Mouse (Mus musculus): ENCODE results near the gene Rasd1. TPM values are rescaled to one million over a fixed set of nuclear protein-coding genes. Genes with fewer than 3 reads are reported as not detected.
A peak's percentile ranks its signal among the peaks of the same experiment; 100 is the strongest.
"Not testable (repeated sequence)": the region's sequence is repeated elsewhere in the genome, so short reads cannot be mapped to it uniquely, and the experiment has no call there.

The Rasd1 gene
- polyA plus RNA-seq, 1 experiment: 0.82 TPM

GRCm38 (mm10) chr11:59948401-59948767 lies 16.4 kb downstream of the Rasd1 start:
- TF ChIP-seq POLR2A (IDR thresholded peaks at IDR 0.05; ENCODE audit: low read depth, low read length) (no peak), CTCF (IDR thresholded peaks at IDR 0.05; ENCODE audit: extremely low read depth, insufficient read depth, insufficient read length, insufficient replicate concordance) (no peak)
- 2% methylated on average over 16 of the region's 16 CpGs for WGBS
- H3K27me3 ChIP-seq (ENCODE audit: control insufficient read depth, insufficient read depth, low read length): no peaks in the 10 kb centered on the region
- no peaks in the 10 kb centered on the region for H3K36me3 ChIP-seq (ENCODE audit: control insufficient read depth, insufficient read depth, low read length)
- no peaks in the 10 kb centered on the region; the same call in 1 of the 2 replicates for H3K4me1 ChIP-seq (ENCODE audit: control insufficient read depth, insufficient read depth, insufficient read length)
- H3K27ac ChIP-seq (ENCODE audit: insufficient read depth, low read length): no peak overlapping the region
- H3K4me3 ChIP-seq (ENCODE audit: extremely low read depth, insufficient read depth, insufficient read length): peak overlapping the region; percentile 79
- DNase-seq (ENCODE audit: low read depth in 1 of 2, low spot score in 2 of 2): no peak

GRCm38 (mm10) chr11:59947752-59948400 lies 16.9 kb downstream of the Rasd1 start, which contains the start of gene Med9:
Gene Med9, plus strand, starts transcription at chr11:59948206.
- Histone ChIP-seq H3K27me3 (ENCODE audit: control insufficient read depth, insufficient read depth, low read length) (no peaks in the 10 kb centered on the region), H3K4me3 (ENCODE audit: extremely low read depth, insufficient read depth, insufficient read length) (peak within 1 kb of the TSS; percentile 79), H3K27ac (ENCODE audit: insufficient read depth, low read length) (no peak within 1 kb of the TSS), H3K4me1 (ENCODE audit: control insufficient read depth, insufficient read depth, insufficient read length) (no peaks in the 10 kb centered on the region; the same call in 1 of the 2 replicates), H3K36me3 (ENCODE audit: control insufficient read depth, insufficient read depth, low read length) (no peaks in the 10 kb centered on the region)
- no peak for TF ChIP-seq CTCF (IDR thresholded peaks at IDR 0.05; ENCODE audit: extremely low read depth, insufficient read depth, insufficient read length, insufficient replicate concordance)
- TF ChIP-seq POLR2A (IDR thresholded peaks at IDR 0.05; ENCODE audit: low read depth, low read length): no peak
- 2% methylated on average over 43 of the region's 43 CpGs for WGBS
- peak; percentile 66 to 88 for DNase-seq (ENCODE audit: low read depth in 1 of 2, low spot score in 2 of 2)

- H3K36me3 ChIP-seq (ENCODE audit: control insufficient read depth, insufficient read depth, low read length); H3K27ac ChIP-seq (ENCODE audit: insufficient read depth, low read length); H3K4me1 ChIP-seq (ENCODE audit: control insufficient read depth, insufficient read depth, insufficient read length); DNase-seq (ENCODE audit: low read depth in 1 of 2, low spot score in 2 of 2); H3K4me3 ChIP-seq (ENCODE audit: extremely low read depth, insufficient read depth, insufficient read length); H3K27me3 ChIP-seq (ENCODE audit: control insufficient read depth, insufficient read depth, low read length): not testable (repeated sequence)
- 87% methylated on average over 10 of the region's 10 CpGs for WGBS
Observed at GRCm38 (mm10) chr11:59944855-59945254, 19.9 kb downstream of the Rasd1 start.

- Histone ChIP-seq H3K4me1 (ENCODE audit: control insufficient read depth, insufficient read depth, insufficient read length) (no peaks in the 10 kb centered on the region), H3K4me3 (ENCODE audit: extremely low read depth, insufficient read depth, insufficient read length) (no peak overlapping the region), H3K27ac (ENCODE audit: insufficient read depth, low read length) (no peak overlapping the region), H3K27me3 (ENCODE audit: control insufficient read depth, insufficient read depth, low read length) (no peaks in the 10 kb centered on the region), H3K36me3 (ENCODE audit: control insufficient read depth, insufficient read depth, low read length) (no peaks in the 10 kb centered on the region)
- WGBS: 11% methylated on average over 3 of the region's 3 CpGs
- DNase-seq (ENCODE audit: low read depth in 1 of 2, low spot score in 2 of 2): no peak
- no peak for TF ChIP-seq CTCF (IDR thresholded peaks at IDR 0.05; ENCODE audit: extremely low read depth, insufficient read depth, insufficient read length, insufficient replicate concordance)
- no peak for TF ChIP-seq POLR2A (IDR thresholded peaks at IDR 0.05; ENCODE audit: low read depth, low read length)
Observed at GRCm38 (mm10) chr11:59941391-59941790, 23.4 kb downstream of the Rasd1 start.

GRCm38 (mm10) chr11:59940645-59941044 lies 24.1 kb downstream of the Rasd1 start:
- Histone ChIP-seq H3K27ac (ENCODE audit: insufficient read depth, low read length) (no peak overlapping the region), H3K4me3 (ENCODE audit: extremely low read depth, insufficient read depth, insufficient read length) (no peak overlapping the region), H3K27me3 (ENCODE audit: control insufficient read depth, insufficient read depth, low read length) (no peaks in the 10 kb centered on the region), H3K36me3 (ENCODE audit: control insufficient read depth, insufficient read depth, low read length) (no peaks in the 10 kb centered on the region), H3K4me1 (ENCODE audit: control insufficient read depth, insufficient read depth, insufficient read length) (no peaks in the 10 kb centered on the region)
- TF ChIP-seq POLR2A (IDR thresholded peaks at IDR 0.05; ENCODE audit: low read depth, low read length) (no peak), CTCF (IDR thresholded peaks at IDR 0.05; ENCODE audit: extremely low read depth, insufficient read depth, insufficient read length, insufficient replicate concordance) (no peak)
- 75% methylated on average over 3 of the region's 3 CpGs for whole genome bisulfite sequencing
- DNase-seq (ENCODE audit: low read depth in 1 of 2, low spot score in 2 of 2): no peak

GRCm38 (mm10) chr11:59939821-59940220 lies 24.9 kb downstream of the Rasd1 start:
- H3K4me1 ChIP-seq (ENCODE audit: control insufficient read depth, insufficient read depth, insufficient read length): no peaks in the 10 kb centered on the region
- no peak overlapping the region for H3K4me3 ChIP-seq (ENCODE audit: extremely low read depth, insufficient read depth, insufficient read length)
- H3K27me3 ChIP-seq (ENCODE audit: control insufficient read depth, insufficient read depth, low read length): no peaks in the 10 kb centered on the region
- TF ChIP-seq CTCF (IDR thresholded peaks at IDR 0.05; ENCODE audit: extremely low read depth, insufficient read depth, insufficient read length, insufficient replicate concordance): no peak
- no peak for TF ChIP-seq POLR2A (IDR thresholded peaks at IDR 0.05; ENCODE audit: low read depth, low read length)
- DNase-seq (ENCODE audit: low read depth in 1 of 2, low spot score in 2 of 2): no peak
- H3K36me3 ChIP-seq (ENCODE audit: control insufficient read depth, insufficient read depth, low read length): no peaks in the 10 kb centered on the region
- 80% methylated on average over 1 of the region's 1 CpGs for WGBS
- no peak overlapping the region for H3K27ac ChIP-seq (ENCODE audit: insufficient read depth, low read length)

GRCm38 (mm10) chr11:59937615-59938014 lies 27.1 kb downstream of the Rasd1 start:
- TF ChIP-seq CTCF (IDR thresholded peaks at IDR 0.05; ENCODE audit: extremely low read depth, insufficient read depth, insufficient read length, insufficient replicate concordance) (no peak), POLR2A (IDR thresholded peaks at IDR 0.05; ENCODE audit: low read depth, low read length) (no peak)
- Histone ChIP-seq H3K4me1 (ENCODE audit: control insufficient read depth, insufficient read depth, insufficient read length) (peaks cover 6% of the 10 kb centered on the region; the same call in 1 of the 2 replicates), H3K36me3 (ENCODE audit: control insufficient read depth, insufficient read depth, low read length) (no peaks in the 10 kb centered on the region), H3K4me3 (ENCODE audit: extremely low read depth, insufficient read depth, insufficient read length) (no peak overlapping the region), H3K27ac (ENCODE audit: insufficient read depth, low read length) (no peak overlapping the region), H3K27me3 (ENCODE audit: control insufficient read depth, insufficient read depth, low read length) (no peaks in the 10 kb centered on the region)
- no peak for DNase-seq (ENCODE audit: low read depth in 1 of 2, low spot score in 2 of 2)
- WGBS: 51% methylated on average over 2 of the region's 2 CpGs

All from spleen, adult 2 months (tissue).